Mouse (Mus musculus): Measurements from ENCODE around the gene D630045J12Rik.

Gene D630045J12Rik

DNA sequence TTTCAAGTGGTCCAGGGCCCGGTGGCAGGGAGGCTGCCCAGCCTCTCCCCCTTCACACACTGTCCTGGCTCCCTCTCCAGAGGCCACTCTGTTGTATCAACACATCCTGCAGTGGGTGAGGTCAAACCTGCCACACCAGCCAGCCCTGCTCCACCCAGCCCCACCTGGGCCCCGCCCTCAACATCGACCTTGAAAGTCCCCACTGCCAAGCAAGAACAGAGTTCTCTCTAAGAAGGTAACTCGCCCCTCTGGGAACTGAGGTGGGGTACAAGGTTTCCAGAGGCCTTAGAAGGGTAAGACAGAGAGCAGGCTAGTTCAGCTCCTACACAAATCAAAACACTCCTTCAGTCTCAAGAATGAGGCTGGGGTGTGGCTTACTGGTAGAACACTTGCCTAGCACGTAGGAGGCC, 156.8 kb downstream of the D630045J12Rik start:
- no peak for DNase-seq (ENCODE audit: low spot score in 2 of 2)

DNA sequence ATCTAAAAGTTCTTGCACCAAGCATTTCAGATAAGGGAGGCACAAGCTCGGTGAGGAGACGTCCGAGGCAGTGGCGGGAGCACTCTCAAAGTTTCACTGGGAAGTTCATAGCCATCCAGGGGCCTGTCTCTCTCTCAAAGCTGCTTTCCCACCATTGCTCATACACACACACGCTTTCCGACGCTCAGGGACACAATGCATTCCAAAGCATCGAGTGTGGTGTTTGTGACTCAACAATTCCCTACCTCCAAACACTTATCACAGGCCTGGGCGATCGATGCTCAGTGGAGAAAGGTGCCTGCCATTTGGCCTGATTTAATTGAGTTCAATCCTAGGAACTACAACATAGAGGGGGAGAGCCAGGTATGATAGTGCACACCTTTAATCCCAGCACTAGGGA, 159.1 kb downstream of the D630045J12Rik start:
- no peak for DNase-seq (ENCODE audit: low spot score in 2 of 2)

DNA sequence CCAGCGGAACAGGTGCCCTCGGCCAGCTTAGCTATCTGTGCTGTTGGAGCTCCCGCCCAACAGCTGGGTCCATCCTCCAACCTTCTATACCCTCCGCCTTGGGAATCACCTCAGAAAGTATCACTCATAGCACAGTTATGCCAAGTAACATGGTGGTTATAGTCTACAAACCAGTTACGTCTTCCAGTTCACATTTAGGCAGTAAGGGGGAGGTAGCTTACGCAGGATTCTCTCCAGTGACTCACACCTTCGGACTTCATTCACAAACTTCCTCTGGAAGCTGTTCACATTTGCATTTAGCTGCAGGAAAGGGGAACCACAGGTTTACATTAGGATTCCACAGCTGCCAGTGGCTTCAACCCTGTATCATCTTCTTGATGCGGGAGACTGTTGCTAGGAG, 161.3 kb downstream of the D630045J12Rik start:
- DNase-seq (ENCODE audit: low spot score in 2 of 2), result no peak

DNA sequence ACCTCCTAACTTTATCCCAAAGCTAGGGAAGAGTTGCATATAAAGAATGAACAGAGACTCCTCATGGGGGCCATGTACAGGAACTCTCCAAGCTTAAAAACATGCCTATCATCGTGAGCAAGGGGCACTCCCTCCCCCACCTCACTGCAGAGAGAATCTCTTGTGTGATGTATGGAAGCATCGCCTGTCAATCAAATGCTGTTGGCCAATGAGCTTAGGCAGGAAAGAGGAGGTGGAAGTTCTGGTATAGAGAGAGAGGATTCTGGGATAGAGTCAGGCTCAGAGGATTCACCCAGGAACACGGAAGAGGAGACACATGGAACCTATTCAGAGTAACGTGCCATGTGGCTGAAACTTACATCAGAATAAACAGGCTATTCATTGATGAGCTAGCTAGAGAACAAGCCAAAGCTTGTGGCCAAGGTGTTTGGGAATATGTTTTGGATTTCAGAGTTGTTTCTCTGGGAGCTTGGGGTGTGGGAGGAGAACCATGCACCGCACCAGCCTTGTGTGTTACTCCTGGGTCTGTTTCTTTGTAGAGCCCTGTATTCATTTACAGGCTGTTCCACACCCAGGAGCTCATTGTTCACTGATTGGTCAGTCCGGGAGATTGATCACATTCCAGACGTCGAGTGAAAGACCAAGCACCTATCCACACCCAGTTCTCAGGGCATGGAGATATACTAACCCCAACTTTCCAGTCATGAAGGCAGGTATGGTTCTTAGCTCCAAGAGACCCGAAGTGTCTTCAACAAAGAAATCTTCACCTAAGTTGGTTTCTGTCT, 166.4 kb downstream of the D630045J12Rik start:
- DNase-seq (ENCODE audit: low spot score in 2 of 2), result no peak

DNA sequence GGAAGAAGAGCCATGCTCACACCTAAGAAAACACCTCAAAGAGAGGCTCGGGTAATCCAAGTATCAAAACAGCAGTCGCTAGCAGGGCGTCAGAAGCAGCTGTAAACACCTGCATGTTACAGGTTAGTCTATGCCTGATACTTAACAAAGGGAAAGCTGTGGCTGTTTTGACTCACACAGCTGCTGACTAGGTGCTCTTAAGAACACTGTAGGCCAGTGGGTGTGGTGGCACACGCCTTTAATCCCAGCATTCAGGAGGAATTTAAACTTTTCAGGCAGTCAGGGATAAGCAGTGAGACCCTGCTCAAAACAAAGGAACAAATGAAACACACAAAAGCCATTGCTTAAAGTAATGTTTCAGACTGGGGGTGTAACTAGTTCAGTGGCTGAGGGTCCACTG, 170.6 kb downstream of the D630045J12Rik start:
- no peak for DNase-seq (ENCODE audit: low spot score in 2 of 2)

DNA sequence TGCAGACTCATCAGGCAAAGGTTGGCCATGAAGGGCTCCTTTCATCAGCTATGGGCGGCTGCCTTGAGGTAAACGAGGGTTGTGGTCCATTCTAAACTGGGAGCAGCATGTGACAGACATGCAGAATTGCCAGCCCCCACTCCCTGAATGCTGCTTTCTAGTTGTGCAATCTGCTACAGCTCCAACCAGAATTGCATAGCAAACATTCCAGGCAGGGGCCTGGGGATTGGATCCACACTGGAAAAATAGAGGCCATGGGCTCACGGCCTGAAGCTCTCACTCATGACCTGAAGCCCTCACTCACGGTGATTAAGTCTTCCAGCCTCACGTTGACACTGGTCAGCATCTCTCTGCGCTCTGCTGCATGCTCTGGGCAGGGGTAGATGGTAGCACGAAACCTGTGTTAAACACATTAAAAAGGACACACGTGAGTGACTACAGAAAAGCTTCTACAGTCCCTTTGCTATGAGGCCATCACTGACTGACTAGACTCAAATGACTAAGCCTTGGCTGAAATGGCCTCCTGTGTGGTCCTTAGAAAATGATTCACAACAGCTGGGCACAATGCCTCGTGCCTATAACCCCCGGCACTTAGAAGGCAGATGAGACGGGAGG, 172.0 kb downstream of the D630045J12Rik start:
- DNase-seq (ENCODE audit: low spot score in 2 of 2), result no peak

DNA sequence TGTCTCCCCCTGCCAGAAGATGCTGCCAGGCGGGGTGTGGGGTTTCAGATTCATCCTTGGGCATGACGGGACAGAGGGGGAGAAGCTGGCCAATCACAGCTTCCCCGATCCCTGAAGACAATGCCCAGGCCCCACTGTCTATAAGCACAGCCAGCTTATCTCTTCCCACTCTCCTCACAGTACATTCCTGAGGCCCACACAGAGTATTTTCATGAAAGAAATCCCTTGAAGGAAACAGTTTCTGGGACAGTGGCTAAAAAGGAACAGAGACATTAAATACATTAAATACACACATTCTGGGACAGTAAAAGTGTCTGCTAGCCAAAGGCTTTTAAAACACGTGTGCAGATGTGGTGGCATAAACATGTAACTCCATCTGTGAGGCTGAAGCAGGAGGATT, 173.4 kb downstream of the D630045J12Rik start:
- no peak for DNase-seq (ENCODE audit: low spot score in 2 of 2)

DNA sequence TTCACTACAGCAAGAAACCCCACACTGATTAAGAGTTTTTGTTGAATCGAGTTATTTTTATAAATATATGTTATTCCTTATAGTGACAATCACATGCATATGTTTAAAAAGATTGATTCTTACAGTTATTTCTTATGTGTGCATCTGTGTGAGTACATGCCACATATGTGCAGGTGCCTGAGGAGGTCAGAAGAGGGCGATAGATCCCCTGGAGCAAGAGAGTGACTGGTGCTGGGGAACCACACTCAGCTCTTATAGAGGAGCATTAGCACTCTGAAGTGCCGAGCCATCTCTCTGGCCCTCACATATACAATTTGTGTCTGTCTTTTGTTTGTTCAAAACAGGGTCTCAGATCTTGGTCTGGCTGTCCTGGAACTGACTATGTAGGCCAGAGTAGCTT, 180.2 kb downstream of the D630045J12Rik start:
- DNase-seq (ENCODE audit: low spot score in 2 of 2), result no peak

Measured in spleen, postnatal 36 days (tissue).